Mouse (Mus musculus) layer of hippocampus, postnatal 36 days (tissue): Measurements from ENCODE around the gene Dao. TPM values are rescaled to one million over a fixed set of nuclear protein-coding genes. Genes with fewer than 3 reads are reported as not detected.

ENCODE experiments used
- DNase-seq, 2 experiments: peaks; one replicate each; pipeline ENCODE4 v3.0.0; 2022
- total RNA-seq, 2 experiments: library from RNA; stranded (reverse); gene quantifications; 2 replicates each; pipeline ENCODE4 v1.2.3; 2021

Gene Dao
- total RNA-seq, 2 experiments from 2014 or later = 0.22 to 0.28 TPM

GRCm38 (mm10) chr5:114028111-114028510, 24.6 kb downstream of the Dao start:
- DNase-seq = no peak

- no peak for DNase-seq
Observed at GRCm38 (mm10) chr5:114030652-114031051, 27.1 kb downstream of the Dao start.

- DNase-seq = no peak
Observed at GRCm38 (mm10) chr5:114032161-114032763, 28.8 kb downstream of the Dao start.

- DNase-seq = no peak
Observed at GRCm38 (mm10) chr5:114034393-114034792, 30.9 kb downstream of the Dao start.

- DNase-seq = no peak
Observed at GRCm38 (mm10) chr5:114035111-114035510, 31.6 kb downstream of the Dao start.

GRCm38 (mm10) chr5:114040508-114040907, 37.0 kb downstream of the Dao start:
- no peak for DNase-seq

- DNase-seq = no peak
Observed at GRCm38 (mm10) chr5:114040911-114041310, 37.4 kb downstream of the Dao start.

- no peak for DNase-seq
Observed at GRCm38 (mm10) chr5:114041327-114041930, 37.9 kb downstream of the Dao start.

- DNase-seq = no peak
Observed at GRCm38 (mm10) chr5:114043800-114044199, 40.3 kb downstream of the Dao start.

- DNase-seq = no peak
Observed at GRCm38 (mm10) chr5:114045134-114045533, 41.6 kb downstream of the Dao start.

GRCm38 (mm10) chr5:114046151-114046550, 42.6 kb downstream of the Dao start:
- DNase-seq = no peak

GRCm38 (mm10) chr5:114046604-114047003, 43.1 kb downstream of the Dao start:
- no peak for DNase-seq

GRCm38 (mm10) chr5:114047182-114047581, 43.7 kb downstream of the Dao start:
- DNase-seq = no peak

- no peak for DNase-seq
Observed at GRCm38 (mm10) chr5:114048731-114049308, 45.3 kb downstream of the Dao start.

GRCm38 (mm10) chr5:114052246-114052761, 48.8 kb downstream of the Dao start:
- peak in 1 of 2 experiments; percentile 31 for DNase-seq

GRCm38 (mm10) chr5:114057129-114057731, 53.7 kb downstream of the Dao start:
- DNase-seq = no peak

GRCm38 (mm10) chr5:114061675-114062074, 58.2 kb downstream of the Dao start:
- DNase-seq = no peak

- DNase-seq = no peak
Observed at GRCm38 (mm10) chr5:114063958-114064357, 60.5 kb downstream of the Dao start.

- DNase-seq = no peak
Observed at GRCm38 (mm10) chr5:114065161-114065560, 61.7 kb downstream of the Dao start, which contains the start of gene Usp30. TSS of gene Usp30 (plus strand) at chr5:114065461.

- DNase-seq = no peak
Observed at GRCm38 (mm10) chr5:114066601-114067000, 63.1 kb downstream of the Dao start.

GRCm38 (mm10) chr5:114067543-114067942, 64.0 kb downstream of the Dao start:
- DNase-seq = no peak

- DNase-seq = no peak
Observed at GRCm38 (mm10) chr5:114067982-114068381, 64.5 kb downstream of the Dao start.

GRCm38 (mm10) chr5:114070858-114071257, 67.4 kb downstream of the Dao start:
- no peak for DNase-seq
